Mouse (Mus musculus) forebrain, embryonic 11.5 days (tissue): ENCODE measurements around the gene Ube2c. TPM values are rescaled to one million over a fixed set of nuclear protein-coding genes. Genes with fewer than 3 reads are reported as not detected.

Source experiments
- ATAC-seq: fragments of 200-750 bp; cut with Nextera tagmentation; replicated peaks from 2 replicates; pipeline ENCODE4 v1.8.0; 2017; ENCODE audit warnings: moderate TSS enrichment; ENCODE audit not compliant: low FRiP score
- DNase-seq: peaks from one replicate; pipeline ENCODE4 v3.0.0-alpha.2; 2017; ENCODE audit warnings: low spot score
- H3K27ac ChIP-seq: fragments of 300-500 bp; sonication (generic); 2 replicates; pipeline ENCODE4 v1.5.1; 2014; ENCODE audit warnings: low read depth, low read length
- H3K27me3 ChIP-seq: fragments of 300-500 bp; sonication (generic); 2 replicates; pipeline ENCODE4 v1.6.1; 2014; ENCODE audit warnings: mild to moderate bottlenecking, low read length, mixed read lengths; ENCODE audit not compliant: control insufficient read depth, insufficient read depth
- H3K36me3 ChIP-seq: fragments of 300-500 bp; sonication (generic); 2 replicates; pipeline ENCODE4 v1.6.1; 2014; ENCODE audit warnings: mild to moderate bottlenecking, low read length, moderate library complexity, mixed read lengths; ENCODE audit not compliant: control insufficient read depth, insufficient read depth
- H3K4me1 ChIP-seq: fragments of 300-500 bp; sonication (generic); replicated peaks from 2 replicates; pipeline ENCODE4 v1.6.1; 2014; ENCODE audit warnings: low read length, mixed read lengths; ENCODE audit not compliant: control insufficient read depth, insufficient read depth
- H3K4me2 ChIP-seq: fragments of 300-500 bp; sonication (generic); 2 replicates; pipeline ENCODE4 v1.6.1; 2014; ENCODE audit warnings: low read depth, mild to moderate bottlenecking, low read length, moderate library complexity, mixed read lengths; ENCODE audit not compliant: severe bottlenecking
- H3K4me3 ChIP-seq: fragments of 300-500 bp; sonication (generic); 2 replicates; pipeline ENCODE4 v1.5.1; 2014; ENCODE audit warnings: low read depth, low read length
- H3K9ac ChIP-seq: fragments of 300-500 bp; sonication (generic); 2 replicates; pipeline ENCODE4 v1.6.1; 2014; ENCODE audit warnings: low read length
- H3K9me3 ChIP-seq: fragments of 300-500 bp; sonication (generic); 2 replicates; pipeline ENCODE4 v1.6.1; 2016; ENCODE audit warnings: low read length, mixed read lengths; ENCODE audit not compliant: control insufficient read depth
- WGBS: fragments of 180-500 bp; shearing (Covaris S2); extraction: QIAGEN DNeasy Blood & Tissue Kit; methylation state at CpG from one replicate; pipeline ENCODE4 v1.1.7; 2014; 5-methylcytosine and 5-hydroxymethylcytosine counted together
- polyA plus RNA-seq: library from polyadenylated mRNA; unstranded; fragments of >200 nt; fragmentation: Nextera tagmentation; extraction: Ambion mirVana; gene quantifications from 2 replicates; pipeline ENCODE4 v1.2.1, GENCODE M21; 2014

Ube2c gene
- polyA plus RNA-seq, 1 experiment from 2014 or later: 686 TPM

- no peaks in the 10 kb centered on the region for H3K9me3 ChIP-seq
- no peaks in the 10 kb centered on the region for H3K27me3 ChIP-seq
- peaks cover 4% of the 10 kb centered on the region; the same call in 1 of the 2 replicates for H3K36me3 ChIP-seq
- H3K4me1 ChIP-seq: peaks cover 6% of the 10 kb centered on the region; the same call in 1 of the 2 replicates
- 86% methylated on average over 10 of the region's 10 CpGs for WGBS
- no peak overlapping the region for H3K9ac ChIP-seq
- H3K4me3 ChIP-seq: no peak overlapping the region
- no peak overlapping the region for H3K4me2 ChIP-seq
- no peak for ATAC-seq
- no peak overlapping the region for H3K27ac ChIP-seq
- no peak for DNase-seq
Observed at GRCm38 (mm10) chr2:164787779-164788178, 18.1 kb downstream of the Ube2c start.

- Histone ChIP-seq H3K27ac (no peak overlapping the region), H3K4me2 (no peak overlapping the region), H3K27me3 (no peaks in the 10 kb centered on the region), H3K4me3 (no peak overlapping the region), H3K9me3 (no peaks in the 10 kb centered on the region), H3K9ac (no peak overlapping the region), H3K36me3 (peaks cover 4% of the 10 kb centered on the region; the same call in 1 of the 2 replicates), H3K4me1 (peaks cover 6% of the 10 kb centered on the region; the same call in 1 of the 2 replicates)
- WGBS: 69% methylated on average over 4 of the region's 4 CpGs
- no peak for DNase-seq
- ATAC-seq: no peak
Observed at GRCm38 (mm10) chr2:164788411-164788810, 18.7 kb downstream of the Ube2c start.

GRCm38 (mm10) chr2:164790451-164790850, 20.8 kb downstream of the Ube2c start:
- no peak for ATAC-seq
- no peaks in the 10 kb centered on the region for H3K27me3 ChIP-seq
- no peak overlapping the region for H3K4me2 ChIP-seq
- H3K9me3 ChIP-seq: no peaks in the 10 kb centered on the region
- no peak overlapping the region for H3K27ac ChIP-seq
- H3K4me1 ChIP-seq: peaks cover 3% of the 10 kb centered on the region; the same call in 1 of the 2 replicates
- DNase-seq: no peak
- H3K4me3 ChIP-seq: no peak overlapping the region
- H3K9ac ChIP-seq: no peak overlapping the region
- peaks cover 4% of the 10 kb centered on the region; the same call in 1 of the 2 replicates for H3K36me3 ChIP-seq
- WGBS: 92% methylated on average over 4 of the region's 4 CpGs

GRCm38 (mm10) chr2:164791841-164792261, 22.2 kb downstream of the Ube2c start:
- ATAC-seq (no peak), DNase-seq (no peak)
- Histone ChIP-seq H3K9me3 (no peaks in the 10 kb centered on the region), H3K4me2 (no peak overlapping the region), H3K36me3 (peaks cover 4% of the 10 kb centered on the region; the same call in 1 of the 2 replicates), H3K9ac (no peak overlapping the region), H3K4me1 (no peaks in the 10 kb centered on the region), H3K4me3 (no peak overlapping the region), H3K27ac (no peak overlapping the region), H3K27me3 (no peaks in the 10 kb centered on the region)
- WGBS: 96% methylated on average over 18 of the region's 18 CpGs

- H3K36me3 ChIP-seq: peaks cover 4% of the 10 kb centered on the region; the same call in 1 of the 2 replicates
- H3K4me1 ChIP-seq: no peaks in the 10 kb centered on the region
- no peak for DNase-seq
- H3K9ac ChIP-seq: no peak overlapping the region
- ATAC-seq: no peak
- H3K4me2 ChIP-seq: no peak overlapping the region
- no peaks in the 10 kb centered on the region for H3K9me3 ChIP-seq
- H3K27ac ChIP-seq: no peak overlapping the region
- no peak overlapping the region for H3K4me3 ChIP-seq
- 94% methylated on average over 12 of the region's 12 CpGs for WGBS
- no peaks in the 10 kb centered on the region for H3K27me3 ChIP-seq
Observed at GRCm38 (mm10) chr2:164792400-164793190, 22.9 kb downstream of the Ube2c start.

GRCm38 (mm10) chr2:164793236-164793635, 23.5 kb downstream of the Ube2c start:
- Histone ChIP-seq H3K27me3 (no peaks in the 10 kb centered on the region), H3K36me3 (peaks cover 4% of the 10 kb centered on the region; the same call in 1 of the 2 replicates), H3K4me1 (no peaks in the 10 kb centered on the region), H3K9me3 (no peaks in the 10 kb centered on the region), H3K4me2 (no peak overlapping the region), H3K4me3 (no peak overlapping the region), H3K9ac (no peak overlapping the region), H3K27ac (no peak overlapping the region)
- ATAC-seq (0 out of 2 replicates have a peak, but pooled peaks have one; percentile 26), DNase-seq (peak; percentile 81)
- WGBS: 87% methylated on average over 3 of the region's 3 CpGs

- Histone ChIP-seq H3K4me2 (no peak overlapping the region), H3K9me3 (no peaks in the 10 kb centered on the region), H3K4me3 (no peak overlapping the region), H3K27me3 (no peaks in the 10 kb centered on the region), H3K27ac (no peak overlapping the region), H3K36me3 (peaks cover 4% of the 10 kb centered on the region; the same call in 1 of the 2 replicates), H3K9ac (no peak overlapping the region), H3K4me1 (no peaks in the 10 kb centered on the region)
- WGBS: 88% methylated on average over 2 of the region's 2 CpGs
- ATAC-seq (no peak), DNase-seq (no peak)
Observed at GRCm38 (mm10) chr2:164793772-164794171, 24.1 kb downstream of the Ube2c start.

GRCm38 (mm10) chr2:164794293-164794692, 24.6 kb downstream of the Ube2c start:
- no peaks in the 10 kb centered on the region for H3K4me1 ChIP-seq
- ATAC-seq: peak; percentile 24; the same call in 1 of the 2 replicates
- peaks cover 4% of the 10 kb centered on the region; the same call in 1 of the 2 replicates for H3K36me3 ChIP-seq
- H3K9me3 ChIP-seq: no peaks in the 10 kb centered on the region
- H3K27me3 ChIP-seq: no peaks in the 10 kb centered on the region
- H3K9ac ChIP-seq: no peak overlapping the region
- WGBS: 35% methylated on average over 5 of the region's 5 CpGs
- peak; percentile 86 for DNase-seq
- no peak overlapping the region for H3K27ac ChIP-seq
- no peak overlapping the region for H3K4me3 ChIP-seq
- no peak overlapping the region for H3K4me2 ChIP-seq
